Mouse (Mus musculus) forelimb bud, embryonic 11.5 days (tissue): ENCODE measurements at regions not wholly inside any gene's neighbourhood (a gene's known extent, or its start where the extent isn't known, plus 50 kb on each side); places are given as distances from the start of the nearest gene placed in this dataset.
"Not testable (repeated sequence)": the region's sequence is repeated elsewhere in the genome, so short reads cannot be mapped to it uniquely, and the experiment has no call there.

Experiments
- DNase-seq: peaks from one replicate; pipeline ENCODE4 v3.0.0-alpha.2; 2012; ENCODE audit warnings: low read depth, low spot score

DNA sequence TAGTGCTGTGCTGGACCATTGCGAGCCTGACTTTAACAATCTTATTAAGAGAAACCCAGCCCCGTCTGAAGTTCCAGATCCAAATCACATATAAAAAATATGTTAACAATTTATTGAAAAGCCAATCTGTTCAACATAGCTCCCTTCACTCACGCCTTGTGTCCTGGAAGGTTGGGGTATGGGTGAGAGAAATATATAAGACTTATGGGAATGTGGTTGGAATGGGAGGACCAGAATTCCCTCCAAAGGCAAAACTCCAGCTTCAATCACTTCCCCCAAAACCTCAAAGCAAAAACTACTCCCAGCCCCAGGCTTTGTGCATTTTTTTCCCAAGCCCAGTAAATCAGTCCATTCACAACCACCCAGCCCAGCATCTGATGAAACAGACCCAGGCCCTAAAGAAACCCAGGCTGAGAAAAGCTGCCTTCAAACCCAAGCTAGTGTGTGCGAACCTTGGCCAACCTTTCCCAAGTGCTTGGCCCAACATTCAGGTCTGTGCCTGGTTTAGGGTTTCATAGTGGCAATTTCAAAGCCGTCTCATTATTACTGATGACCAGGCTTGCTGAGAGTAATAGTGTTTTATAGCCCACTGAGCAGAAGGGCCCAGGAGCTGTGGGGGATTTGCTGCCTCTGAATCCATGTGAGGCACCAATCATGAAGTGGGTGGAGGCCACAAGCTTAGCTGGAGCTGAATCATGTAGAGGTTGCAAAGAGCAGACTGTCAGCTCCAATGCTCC lies 517.0 kb downstream of the Bnc2 start:
- peak; percentile 68 for DNase-seq

DNA sequence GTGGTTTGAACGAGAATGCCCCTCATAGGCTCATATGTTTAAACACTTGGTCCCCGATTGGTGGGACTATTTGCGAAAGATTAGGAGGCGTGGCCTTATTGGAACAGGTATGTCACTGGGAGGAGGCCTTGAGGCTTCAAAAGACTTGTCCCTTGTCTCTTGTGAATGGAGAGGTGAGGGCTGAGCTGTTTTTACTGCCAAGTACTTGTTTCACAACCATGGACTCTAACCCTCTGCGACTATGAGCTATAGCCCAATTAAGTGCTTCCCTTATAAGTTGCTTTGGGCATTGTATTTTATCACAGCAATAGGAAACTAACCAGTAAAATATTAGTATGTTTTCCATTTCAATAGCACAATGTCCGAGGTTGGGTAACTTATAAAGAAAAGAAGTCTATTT lies 511.7 kb downstream of the Bnc2 start:
- no peak for DNase-seq

DNA sequence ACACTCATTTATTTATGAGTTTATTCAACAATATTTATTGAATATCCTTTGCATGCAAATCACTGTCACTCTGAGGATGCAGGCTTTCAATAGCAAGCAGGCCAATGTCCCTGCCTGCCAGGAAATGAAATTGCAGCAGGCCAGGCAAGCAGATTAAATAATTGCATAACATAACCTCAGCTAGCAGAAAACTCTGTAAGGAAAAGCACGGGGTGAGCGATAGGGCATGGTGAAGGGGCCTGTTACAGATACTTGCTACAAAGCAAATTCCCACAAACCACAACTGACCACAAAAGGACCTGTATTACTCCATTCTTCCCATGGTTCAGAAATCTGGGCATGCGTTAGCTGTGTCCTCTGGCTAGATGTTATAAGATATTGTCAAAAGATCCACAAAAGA lies 509.8 kb downstream of the Bnc2 start:
- DNase-seq = no peak

DNA sequence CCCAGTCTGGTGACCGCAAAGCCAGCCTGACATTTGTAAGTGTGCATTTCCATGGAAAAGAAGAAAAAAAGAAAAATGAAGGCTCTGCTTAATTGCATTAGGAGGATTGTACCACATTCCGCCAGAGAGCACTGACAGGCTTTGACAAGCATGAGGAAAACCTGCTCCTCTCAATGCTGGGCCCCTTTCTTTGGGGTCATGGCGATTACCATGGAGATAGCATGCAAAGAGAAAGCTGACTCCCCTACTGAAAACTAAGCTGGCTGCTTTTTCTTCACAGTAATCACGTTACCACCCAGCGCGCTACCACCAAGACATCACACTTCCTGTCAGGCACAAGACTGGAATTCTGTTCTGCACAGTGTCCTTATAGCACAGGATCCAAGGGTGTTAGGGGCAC lies 502.2 kb downstream of the Bnc2 start:
- DNase-seq = peak; percentile 43

DNA sequence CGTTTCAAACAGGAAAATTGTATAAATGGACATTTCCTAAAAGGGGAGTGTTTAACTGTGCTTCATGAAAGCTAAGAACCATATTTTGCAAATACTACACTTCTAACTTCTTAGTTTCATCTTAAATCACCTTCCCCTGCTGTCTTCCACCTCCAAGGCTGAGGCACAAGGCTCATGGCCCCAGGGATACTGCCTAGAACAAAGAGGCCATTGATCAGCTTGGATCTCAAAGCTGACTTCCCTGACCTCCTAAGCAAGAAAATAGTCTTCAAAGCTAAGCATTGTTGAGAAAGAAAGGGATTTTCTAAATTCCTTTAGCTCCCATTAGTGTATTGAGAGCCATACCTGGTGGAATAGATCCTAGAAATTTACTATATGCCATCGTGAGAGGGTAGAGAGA lies 501.6 kb downstream of the Bnc2 start:
- DNase-seq = no peak

DNA sequence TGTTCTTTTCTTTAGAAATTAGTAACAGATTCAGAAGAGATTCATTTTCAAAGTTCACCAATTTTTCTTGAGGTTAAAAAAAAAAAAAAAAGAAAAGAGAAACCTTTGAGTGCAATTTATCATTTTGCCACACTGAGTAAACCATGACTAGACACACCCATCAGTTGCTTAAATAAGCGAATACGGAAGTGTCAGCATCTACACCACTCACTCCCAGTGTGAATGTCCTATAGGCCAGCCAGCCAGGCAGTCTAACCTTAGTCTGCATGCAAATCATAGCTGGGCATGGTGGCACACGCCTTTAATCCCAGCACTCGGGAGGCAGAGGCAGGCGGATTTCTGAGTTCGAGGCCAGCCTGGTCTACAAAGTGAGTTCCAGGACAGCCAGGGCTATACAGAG lies 498.6 kb downstream of the Bnc2 start:
- DNase-seq = not testable (repeated sequence)

DNA sequence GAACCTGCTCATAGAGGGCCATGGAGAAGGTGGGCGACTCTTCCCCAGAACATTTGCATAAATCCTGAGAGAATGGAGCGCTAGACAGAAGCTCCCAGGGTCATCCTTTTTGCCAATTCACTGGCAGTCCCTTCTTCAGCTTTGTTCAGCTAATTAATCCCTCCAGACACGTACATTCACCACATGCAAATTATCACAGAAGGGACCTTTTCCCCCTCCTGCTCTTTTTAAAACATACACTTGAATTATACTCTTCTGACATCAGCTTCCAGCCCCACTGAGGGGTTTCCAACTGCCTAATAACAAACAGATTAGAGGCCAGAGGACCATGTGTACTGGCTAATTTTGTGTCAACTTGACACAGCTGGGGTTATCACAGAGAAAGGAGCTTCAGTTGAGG lies 497.2 kb downstream of the Bnc2 start:
- no peak for DNase-seq

DNA sequence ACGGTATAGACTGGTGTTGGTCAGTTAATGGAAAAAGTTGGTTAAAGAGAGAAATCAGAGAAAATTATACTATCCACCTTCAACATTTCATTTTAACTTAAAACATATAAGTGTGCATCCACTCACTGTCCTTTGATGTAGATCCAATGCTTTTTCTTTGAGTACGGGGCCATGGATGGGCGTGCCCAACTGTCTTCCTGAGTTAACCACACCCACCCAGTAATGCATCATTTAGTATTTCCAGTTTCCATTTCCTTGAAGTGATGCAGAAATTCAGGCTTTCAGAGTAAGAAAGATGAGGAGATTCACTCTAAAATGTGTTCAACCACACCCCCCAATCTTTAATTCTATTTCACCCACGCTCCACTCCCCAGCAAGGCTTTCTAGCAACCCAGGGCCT lies 490.6 kb downstream of the Bnc2 start:
- DNase-seq = no peak

DNA sequence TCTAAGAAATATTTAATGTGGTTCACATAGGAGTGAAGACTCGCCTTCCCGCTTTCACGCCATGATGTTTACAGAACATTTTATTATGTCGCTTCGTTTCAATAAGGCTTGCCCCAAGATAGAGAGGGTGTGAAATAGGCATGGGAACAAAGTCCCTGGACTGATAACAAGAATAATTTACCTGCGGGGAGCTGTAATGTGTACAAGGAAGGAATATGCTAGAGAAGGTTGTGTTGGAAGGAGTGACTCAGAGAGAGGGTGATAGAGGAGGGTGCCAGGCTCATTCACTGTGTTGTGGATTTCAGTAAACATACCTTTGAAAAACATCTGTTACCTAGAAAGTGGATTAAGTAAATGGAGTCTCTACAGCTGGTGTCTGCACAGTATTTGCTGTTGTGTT lies 490.2 kb downstream of the Bnc2 start:
- DNase-seq = no peak

DNA sequence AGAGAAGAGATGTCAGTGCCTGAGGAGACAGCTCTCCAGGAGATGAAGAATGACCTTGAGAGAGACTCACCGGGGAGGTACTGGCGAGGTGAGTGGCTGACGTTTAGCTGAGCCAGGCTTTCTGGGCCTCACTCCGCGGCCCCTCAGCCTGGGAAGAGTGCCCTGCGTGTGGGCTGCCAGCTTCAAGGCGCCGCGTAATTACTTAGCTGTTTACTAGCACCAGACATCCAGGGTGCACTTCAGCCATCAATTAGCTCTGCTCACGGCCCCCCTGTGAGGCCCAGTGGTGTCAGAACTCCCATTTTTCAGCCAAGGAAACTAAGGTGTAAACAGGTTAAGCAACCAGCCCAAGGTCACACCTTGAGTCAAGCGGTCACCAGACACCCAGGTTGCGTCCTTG lies 485.8 kb downstream of the Bnc2 start:
- no peak for DNase-seq

DNA sequence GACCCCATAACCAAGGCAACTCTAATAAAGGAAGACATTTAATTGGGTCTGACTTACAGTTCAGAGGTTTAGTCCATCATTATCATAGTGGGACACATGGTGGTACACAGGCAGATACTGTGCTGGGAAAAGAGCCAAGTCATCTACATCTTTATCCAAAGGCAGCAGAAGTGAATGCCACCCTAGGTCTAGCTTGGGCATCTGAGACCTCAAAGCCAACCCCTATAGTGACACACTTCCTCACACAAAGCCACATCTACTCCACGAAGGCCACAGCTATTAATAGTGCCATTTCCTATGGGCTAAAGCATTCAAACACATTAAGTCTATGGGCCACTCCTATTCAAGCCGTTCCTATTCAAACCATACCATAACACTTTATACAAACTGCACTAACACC lies 483.8 kb downstream of the Bnc2 start:
- no peak for DNase-seq

DNA sequence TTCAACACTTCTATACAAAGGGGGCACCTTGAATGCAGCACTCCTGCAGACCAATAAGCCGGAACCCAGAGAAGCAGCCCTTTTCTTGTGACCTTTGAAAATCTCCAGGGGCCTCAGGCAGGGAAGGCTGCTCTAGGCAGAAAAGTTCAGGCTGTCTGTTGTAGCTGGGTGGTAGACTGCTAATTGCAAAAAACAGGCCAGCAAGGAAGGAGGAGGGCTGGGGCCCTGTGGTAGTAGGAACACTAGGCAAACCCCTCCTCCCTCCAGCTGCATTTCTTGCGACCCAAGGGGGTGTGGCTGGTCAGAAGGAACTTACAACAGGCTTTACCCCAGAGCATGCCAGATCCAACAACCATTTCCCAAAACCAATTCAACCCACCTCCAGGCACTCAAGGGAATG lies 482.8 kb downstream of the Bnc2 start:
- no peak for DNase-seq

DNA sequence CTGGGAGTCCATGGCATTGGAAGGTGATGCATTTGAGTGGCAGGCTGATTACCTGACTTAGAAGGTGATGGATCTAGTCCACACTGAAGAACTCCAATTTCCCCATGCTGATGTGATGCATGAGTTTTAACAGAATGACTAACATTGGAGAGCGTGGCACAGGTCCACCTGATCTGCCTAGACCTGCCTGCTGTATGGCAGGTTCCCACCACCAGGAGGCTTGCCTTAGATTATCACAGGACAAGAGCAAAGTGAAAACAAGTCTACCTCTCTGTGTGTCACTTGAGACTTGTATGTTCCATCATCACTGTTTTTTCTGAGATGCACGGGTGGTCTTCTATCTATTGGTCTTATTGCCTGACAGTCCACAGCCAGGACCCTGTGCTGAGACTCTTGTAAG lies 478.3 kb downstream of the Bnc2 start:
- DNase-seq = no peak

DNA sequence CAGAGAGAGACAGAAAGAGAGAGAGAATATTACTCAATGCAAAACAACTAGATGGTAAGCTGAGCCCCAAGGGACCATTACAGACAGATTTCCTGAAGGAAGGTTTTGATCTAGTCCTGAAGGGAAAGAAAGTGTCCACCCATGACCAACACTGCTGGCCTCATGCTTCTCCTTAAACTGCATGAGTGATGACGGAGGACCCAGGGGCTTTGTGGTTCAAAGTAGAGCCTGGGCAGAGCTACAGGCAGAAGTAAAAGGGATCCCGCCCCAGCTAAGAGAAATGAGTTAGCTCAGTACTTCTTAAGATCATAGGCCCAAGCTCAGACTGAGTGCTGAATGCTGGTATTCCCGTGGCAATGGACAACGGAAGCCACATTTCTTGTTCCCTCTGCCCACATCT lies 476.9 kb downstream of the Bnc2 start:
- DNase-seq = no peak

DNA sequence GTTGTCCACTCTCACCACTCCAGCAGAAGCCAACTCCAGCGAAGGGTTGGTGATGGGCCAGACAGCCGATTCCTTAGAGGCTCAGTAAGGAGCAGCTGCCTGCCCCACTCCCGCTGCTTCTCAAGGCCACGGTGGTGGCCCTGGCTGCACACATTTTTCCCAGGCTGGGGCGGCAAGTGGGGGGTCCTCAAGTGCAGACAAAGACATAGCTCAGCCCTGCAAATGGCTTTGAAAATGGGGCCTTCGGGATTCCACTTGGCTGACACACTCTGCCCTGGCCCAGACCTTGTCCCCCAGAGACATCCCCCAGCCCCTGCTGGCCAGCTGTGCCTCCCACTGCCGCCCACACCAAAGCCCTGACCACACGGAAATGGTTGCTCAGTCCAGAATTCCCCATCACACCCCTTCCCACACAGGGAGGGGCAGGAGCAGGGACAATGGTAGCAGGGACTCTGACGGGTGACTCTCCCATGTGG lies 475.9 kb downstream of the Bnc2 start:
- DNase-seq = no peak

DNA sequence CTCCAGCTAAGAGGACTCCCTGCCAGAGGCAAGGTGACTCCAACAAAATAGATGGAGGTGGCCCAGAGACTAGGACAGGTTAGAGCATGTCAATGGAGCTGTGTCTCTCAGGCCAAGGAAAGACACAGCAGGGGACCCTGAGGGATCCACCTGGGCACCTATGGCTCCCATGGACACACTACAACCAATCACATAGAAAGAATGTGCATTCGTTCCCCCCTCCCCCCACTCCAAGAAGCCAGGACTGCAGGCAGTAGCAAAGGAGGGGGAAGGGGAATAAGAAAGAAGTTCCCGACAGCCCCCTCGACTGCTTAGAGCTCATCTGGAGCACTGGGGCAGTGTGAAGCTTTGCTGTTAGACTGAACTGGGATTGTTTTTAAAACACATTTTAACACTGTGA lies 474.1 kb downstream of the Bnc2 start:
- DNase-seq = no peak

DNA sequence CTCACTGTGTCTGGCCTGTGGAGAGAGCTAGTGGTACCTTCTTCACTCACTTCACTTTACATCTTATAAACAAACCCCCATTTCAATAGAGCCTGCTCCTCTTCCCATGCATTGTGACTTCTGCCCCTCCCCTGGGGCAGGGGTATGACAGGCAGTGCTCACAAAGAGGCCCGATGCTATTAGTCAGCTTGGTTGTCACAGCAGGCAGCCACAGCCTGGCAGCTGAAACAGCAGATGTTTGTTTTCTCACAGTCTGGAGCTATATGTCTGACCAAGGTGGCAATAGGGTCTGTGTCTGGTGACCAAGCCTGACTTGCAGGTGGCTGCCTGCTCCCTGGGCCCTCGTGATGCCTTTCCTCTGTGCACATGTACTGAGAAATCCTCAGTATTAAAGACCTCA lies 472.8 kb downstream of the Bnc2 start:
- peak; percentile 55 for DNase-seq

DNA sequence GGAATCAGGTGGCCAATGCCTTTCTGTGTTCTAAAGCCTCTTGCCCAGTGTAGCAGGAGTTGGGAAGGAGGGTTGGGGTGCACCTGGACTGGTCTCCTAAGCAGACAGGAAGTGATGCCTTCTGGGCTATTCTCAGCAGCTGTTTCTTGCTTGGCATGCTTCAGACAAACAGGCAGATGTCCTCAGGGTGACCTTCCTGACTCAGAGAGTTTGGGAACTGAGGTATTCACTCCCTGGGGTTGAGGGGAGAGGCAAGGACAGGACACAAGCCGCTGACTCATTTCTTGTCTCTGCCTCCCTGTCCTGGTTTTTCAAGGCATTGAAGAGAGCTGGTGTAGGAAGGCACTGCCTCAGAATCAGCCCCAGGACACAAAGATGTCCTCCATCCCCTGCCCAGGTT lies 471.4 kb downstream of the Bnc2 start:
- DNase-seq = no peak

DNA sequence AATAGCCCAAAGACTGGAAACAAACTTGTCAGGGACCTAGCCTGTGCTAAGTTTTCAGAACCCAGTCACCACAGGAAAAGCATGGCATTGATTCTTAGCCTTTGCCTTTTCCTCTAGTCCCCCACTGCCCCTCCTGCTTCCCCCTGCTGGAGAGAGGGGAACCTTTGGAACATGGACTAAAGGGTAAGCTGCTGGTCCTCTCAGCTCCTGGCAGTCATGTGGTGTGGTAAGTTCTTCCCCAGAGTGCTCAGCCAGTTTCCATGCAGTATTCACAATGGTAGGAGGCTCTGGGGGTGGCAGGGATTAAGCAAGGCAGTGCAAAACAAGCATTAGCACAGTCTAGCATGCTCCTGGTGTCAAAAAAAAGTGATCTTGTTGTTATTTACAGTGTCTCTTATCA lies 470.3 kb downstream of the Bnc2 start:
- DNase-seq = no peak

DNA sequence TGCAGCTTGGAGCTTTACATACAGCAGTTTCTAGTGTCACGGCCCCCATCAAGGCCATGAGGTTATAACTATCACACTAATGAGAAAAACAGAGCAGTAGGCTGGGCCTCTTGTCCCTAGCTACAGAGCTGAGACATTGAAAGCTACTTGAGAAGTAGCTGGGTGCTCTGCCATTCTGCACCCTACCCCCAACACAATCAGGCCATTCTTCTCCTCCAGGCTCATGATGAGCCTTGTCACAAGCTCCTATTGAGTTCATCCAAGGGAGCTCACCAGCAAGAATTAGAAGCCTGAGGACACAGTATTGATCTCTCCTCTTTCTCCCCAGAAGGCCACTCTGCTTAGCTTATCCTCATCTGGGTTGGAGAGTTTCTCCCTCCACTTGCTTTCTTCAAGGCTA lies 466.9 kb downstream of the Bnc2 start:
- DNase-seq = no peak

DNA sequence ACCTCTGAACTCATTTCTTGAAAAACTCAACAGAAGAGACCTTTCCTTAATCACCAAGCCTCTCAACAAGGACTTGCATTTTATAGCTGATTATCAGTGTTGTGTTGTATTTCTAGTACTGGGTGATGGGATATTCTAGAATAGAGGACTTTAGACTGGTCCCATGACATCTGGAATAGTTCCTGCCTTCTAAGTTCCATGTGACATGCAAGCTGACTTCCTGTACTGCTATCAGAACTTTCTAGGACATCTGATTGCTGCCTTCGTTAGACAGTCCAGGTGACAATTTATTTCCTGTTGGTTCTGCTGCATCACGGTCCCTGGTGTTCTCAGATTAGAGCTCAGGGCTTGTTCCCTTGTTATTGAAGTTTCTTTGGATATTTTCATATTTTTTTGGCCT lies 465.5 kb downstream of the Bnc2 start:
- no peak for DNase-seq

DNA sequence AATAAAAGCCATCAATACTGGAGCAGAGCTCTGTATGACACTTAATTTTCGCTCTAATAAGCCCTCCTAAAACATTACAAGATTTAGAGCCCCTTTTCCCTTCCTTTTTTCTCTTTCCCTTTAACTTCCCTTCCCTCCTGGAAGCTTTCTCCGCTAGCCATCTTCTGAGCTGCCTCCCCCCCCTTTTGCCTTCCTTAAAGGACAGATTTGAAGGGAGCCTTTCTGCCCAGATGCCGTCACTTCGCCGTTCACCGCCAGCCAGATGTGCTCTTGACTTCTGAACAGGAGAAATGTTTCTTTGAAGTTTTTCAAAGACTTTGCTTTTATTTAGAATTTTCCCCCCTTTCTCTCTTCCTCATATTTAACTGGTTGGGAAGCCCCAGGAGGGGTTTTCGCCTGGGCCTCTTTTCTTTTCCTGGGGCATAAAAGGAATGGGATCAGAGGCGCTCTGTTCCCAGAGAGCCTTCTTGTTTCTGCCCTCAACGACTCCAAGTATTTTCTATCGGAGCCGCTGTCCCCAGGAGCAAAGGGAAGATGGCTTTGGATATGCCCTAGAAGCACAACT lies 463.7 kb downstream of the Bnc2 start:
- peak; percentile 57 for DNase-seq

DNA sequence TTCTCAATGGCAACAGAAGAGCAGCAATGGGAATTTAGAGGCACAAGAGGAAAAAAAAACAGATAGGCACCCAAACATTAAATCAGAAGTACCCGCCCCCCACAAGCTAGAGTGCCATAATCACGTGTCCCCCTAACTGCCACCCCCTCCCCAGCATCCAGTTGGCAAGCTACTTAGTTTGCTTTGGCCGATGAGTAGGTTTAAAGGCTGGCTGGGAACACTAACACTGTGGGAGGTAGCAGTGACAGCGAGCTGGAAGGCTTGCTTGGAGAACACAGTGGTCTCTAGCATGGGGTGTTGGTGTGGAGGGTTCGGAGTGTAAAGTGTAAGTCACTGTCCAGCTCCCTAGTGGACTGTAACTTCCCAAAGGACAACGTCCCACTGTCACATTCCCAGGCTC lies 463.1 kb downstream of the Bnc2 start:
- no peak for DNase-seq

DNA sequence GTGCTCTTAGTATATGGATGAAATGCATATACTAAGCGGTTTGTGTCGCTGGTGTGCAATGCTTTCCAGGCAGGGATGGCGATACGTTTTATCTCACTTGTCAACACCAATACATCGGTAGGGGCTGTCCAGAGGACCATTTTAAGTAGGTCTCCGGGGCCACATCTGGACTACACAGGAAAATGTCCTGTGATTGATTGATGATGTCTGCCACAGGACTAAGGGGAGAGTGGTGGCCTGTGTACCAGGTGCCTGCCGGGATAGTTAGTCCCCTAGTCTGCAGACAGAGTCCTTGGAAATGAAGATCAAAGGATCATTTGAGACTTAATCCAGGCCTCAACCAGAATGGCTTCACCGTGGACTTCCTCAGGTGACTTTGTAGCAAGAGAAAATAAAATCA lies 460.6 kb downstream of the Bnc2 start:
- peak; percentile 74 for DNase-seq
